Mouse (Mus musculus) heart, embryonic 13.5 days (tissue): ENCODE data around the gene Amy2a1. TPM values are rescaled to one million over a fixed set of nuclear protein-coding genes. Genes with fewer than 3 reads are reported as not detected.
"Not testable (repeated sequence)": the region's sequence is repeated elsewhere in the genome, so short reads cannot be mapped to it uniquely, and the experiment has no call there.

ENCODE experiments used
- ATAC-seq: fragments of 200-750 bp; cut with Nextera tagmentation; 2 replicates; pipeline ENCODE4 v1.8.0; 2017; ENCODE audit warnings: moderate TSS enrichment; ENCODE audit not compliant: insufficient number of reproducible peaks, low FRiP score, low TSS enrichment; ENCODE audit errors: extremely low read depth
- H3K27ac ChIP-seq: fragments of 300-500 bp; sonication (generic); replicated peaks from 2 replicates; pipeline ENCODE4 v1.5.1; 2015; ENCODE audit warnings: moderate library complexity, mild to moderate bottlenecking, inconsistent platforms
- H3K27me3 ChIP-seq: fragments of 300-500 bp; sonication (generic); replicated peaks from 2 replicates; pipeline ENCODE4 v1.6.1; 2015; ENCODE audit warnings: mild to moderate bottlenecking, inconsistent platforms
- H3K36me3 ChIP-seq: fragments of 300-500 bp; sonication (generic); 2 replicates; pipeline ENCODE4 v1.6.1; 2015; ENCODE audit warnings: mild to moderate bottlenecking, inconsistent platforms
- H3K4me1 ChIP-seq: fragments of 300-500 bp; sonication (generic); 2 replicates; pipeline ENCODE4 v1.6.1; 2015; ENCODE audit warnings: inconsistent platforms
- H3K4me2 ChIP-seq: fragments of 300-500 bp; sonication (generic); 2 replicates; pipeline ENCODE4 v1.6.1; 2015; ENCODE audit warnings: inconsistent platforms, mild to moderate bottlenecking, moderate library complexity
- H3K4me3 ChIP-seq: fragments of 300-500 bp; sonication (generic); 2 replicates; pipeline ENCODE4 v1.5.1; 2015; ENCODE audit warnings: moderate library complexity, mild to moderate bottlenecking, inconsistent platforms
- H3K9ac ChIP-seq: fragments of 300-500 bp; sonication (generic); 2 replicates; pipeline ENCODE4 v1.6.1; 2015; ENCODE audit warnings: inconsistent platforms, mild to moderate bottlenecking, moderate library complexity
- H3K9me3 ChIP-seq: fragments of 300-500 bp; sonication (generic); 2 replicates; pipeline ENCODE4 v1.6.1; 2016; ENCODE audit warnings: inconsistent platforms
- WGBS: fragments of 180-500 bp; shearing (Covaris S2); methylation state at CpG from one replicate; pipeline ENCODE4 v1.1.7; 2015; ENCODE audit warnings: mixed read lengths; 5-methylcytosine and 5-hydroxymethylcytosine counted together
- polyA plus RNA-seq: library from polyadenylated mRNA; unstranded; fragments of >200 nt; fragmentation: Nextera tagmentation; extraction: Ambion mirVana; gene quantifications from 2 replicates; pipeline ENCODE4 v1.2.1, GENCODE M21; 2015

The Amy2a1 gene
- polyA plus RNA-seq = 0.25 TPM in 1 of 2 replicates, not detected in the other

GRCm38 (mm10) chr3:113532328-113532727 is at the start of gene Amy2a1:
Gene Amy2a1 (minus strand): TSS chr3:113532428.
- H3K4me2 ChIP-seq, H3K27me3 ChIP-seq, ATAC-seq, H3K9ac ChIP-seq, H3K9me3 ChIP-seq, H3K4me3 ChIP-seq, H3K27ac ChIP-seq, H3K4me1 ChIP-seq, H3K36me3 ChIP-seq: not testable (repeated sequence)
- 68% methylated on average over 3 of the region's 3 CpGs for WGBS

- Histone ChIP-seq H3K9me3 (no peaks in the 10 kb centered on the region), H3K4me2 (no peak overlapping the region), H3K27me3 (no peaks in the 10 kb centered on the region), H3K36me3 (no peaks in the 10 kb centered on the region), H3K4me1 (no peaks in the 10 kb centered on the region), H3K4me3 (no peak overlapping the region), H3K27ac (no peak overlapping the region), H3K9ac (no peak overlapping the region)
- no peak for ATAC-seq
- 66% methylated on average over 4 of the region's 4 CpGs for WGBS
These were observed 42.4 kb upstream of the Amy2a1 start for GRCm38 (mm10) chr3:113574578-113574977.

- Histone ChIP-seq H3K9me3 (no peaks in the 10 kb centered on the region), H3K4me3 (no peak overlapping the region), H3K9ac (no peak overlapping the region), H3K27ac (no peak overlapping the region), H3K4me2 (no peak overlapping the region), H3K27me3 (no peaks in the 10 kb centered on the region), H3K36me3 (no peaks in the 10 kb centered on the region), H3K4me1 (no peaks in the 10 kb centered on the region)
- 52% methylated on average over 2 of the region's 2 CpGs for WGBS
- no peak for ATAC-seq
These were observed 41.9 kb upstream of the Amy2a1 start for GRCm38 (mm10) chr3:113574138-113574537.

- Histone ChIP-seq H3K9me3 (no peaks in the 10 kb centered on the region), H3K4me3 (no peak overlapping the region), H3K27ac (no peak overlapping the region), H3K4me2 (no peak overlapping the region), H3K27me3 (no peaks in the 10 kb centered on the region), H3K36me3 (no peaks in the 10 kb centered on the region), H3K9ac (no peak overlapping the region), H3K4me1 (no peaks in the 10 kb centered on the region)
- ATAC-seq = no peak
- WGBS = 69% methylated on average over 3 of the region's 3 CpGs
These were observed 39.9 kb upstream of the Amy2a1 start for GRCm38 (mm10) chr3:113572158-113572557.

GRCm38 (mm10) chr3:113539692-113540091 is 7.5 kb upstream of the Amy2a1 start:
- H3K4me2 ChIP-seq = no peak overlapping the region
- no peaks in the 10 kb centered on the region for H3K9me3 ChIP-seq
- no peaks in the 10 kb centered on the region for H3K27me3 ChIP-seq
- no peaks in the 10 kb centered on the region for H3K4me1 ChIP-seq
- ATAC-seq = no peak
- H3K9ac ChIP-seq = no peak overlapping the region
- H3K27ac ChIP-seq = no peak overlapping the region
- no peak overlapping the region for H3K4me3 ChIP-seq
- H3K36me3 ChIP-seq = no peaks in the 10 kb centered on the region

Other genes starting within 250 kb of the Amy2a1 start
- not detected in 2 replicates for gene Amy2a4, start 241.0 kb downstream of the Amy2a1 start, polyA plus RNA-seq
- not detected in 2 replicates for gene Amy2a3, start 208.4 kb downstream of the Amy2a1 start, polyA plus RNA-seq
- not detected in 2 replicates for gene Amy2a2, start 175.8 kb downstream of the Amy2a1 start, polyA plus RNA-seq
- 1.7 and 1.9 TPM in 2 replicates for gene Amy1, start 74.3 kb upstream of the Amy2a1 start, polyA plus RNA-seq
- gene Rnpc3, start 97.7 kb upstream of the Amy2a1 start, polyA plus RNA-seq = 20.7 and 22.0 TPM in 2 replicates